Mouse (Mus musculus): ENCODE measurements around the gene Mtcl1.

GRCm38 (mm10) chr17:66378127-66378526 is 71.4 kb downstream of the Mtcl1 start:
- TF ChIP-seq POLR2A (IDR thresholded peaks at IDR 0.05; ENCODE audit: borderline replicate concordance, low read depth, low read length) (no peak), CTCF (IDR thresholded peaks at IDR 0.05; ENCODE audit: low read depth, low read length) (no peak)
